Mouse (Mus musculus): Measurements from ENCODE around the gene Rabep1. TPM values are rescaled to one million over a fixed set of nuclear protein-coding genes. Genes with fewer than 3 reads are reported as not detected.
"Not testable (repeated sequence)": the region's sequence is repeated elsewhere in the genome, so short reads cannot be mapped to it uniquely, and the experiment has no call there.

The Rabep1 gene
- total RNA-seq, 2 experiments from 2014 or later: 35.9 to 36.5 TPM

- DNase-seq: no peak
- intact Hi-C loops (cut with DNase I): no loop called here
These were observed 15.5 kb upstream of the Rabep1 start for GRCm38 (mm10) chr11:70828975-70829615.

- intact Hi-C loops (cut with DNase I): no loop called here
- no peak for DNase-seq
These were observed 13.4 kb upstream of the Rabep1 start for GRCm38 (mm10) chr11:70831201-70831600.

- intact Hi-C loops (cut with DNase I): no loop called here
These were observed 11.2 kb upstream of the Rabep1 start for GRCm38 (mm10) chr11:70833408-70833807.

GRCm38 (mm10) chr11:70833831-70834230 is 10.7 kb upstream of the Rabep1 start:
- no peak for DNase-seq
- intact Hi-C loops (cut with DNase I): no loop called here

More at GRCm38 (mm10) chr11:70833408-70833807, 11.2 kb upstream of the Rabep1 start:
- DNase-seq: no peak

DNA sequence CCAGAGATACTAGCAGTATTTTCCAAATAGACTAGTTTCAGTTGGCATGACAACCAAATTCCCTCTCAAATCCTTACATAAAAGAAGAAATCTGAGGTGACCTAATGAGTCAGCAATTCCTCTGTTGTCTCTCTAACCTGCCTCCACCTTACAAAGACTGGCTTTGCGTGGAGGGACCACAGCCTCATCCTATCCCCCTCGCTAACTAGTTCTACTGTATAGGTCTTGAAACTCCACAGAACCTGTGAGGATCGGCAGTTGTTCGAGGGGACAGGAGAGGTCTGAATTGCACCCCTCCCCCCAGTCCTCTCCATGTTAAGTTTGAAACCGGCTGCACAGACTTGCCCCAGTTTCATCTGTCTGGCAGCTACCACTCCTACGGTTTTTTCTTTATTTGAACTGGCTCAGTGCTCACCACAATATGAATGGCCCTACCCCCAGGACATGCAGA is 9.2 kb upstream of the Rabep1 start:
- intact Hi-C loops (cut with DNase I): no loop called here
- DNase-seq: no peak

GRCm38 (mm10) chr11:70837031-70837430 is 7.5 kb upstream of the Rabep1 start:
- intact Hi-C loops (cut with DNase I): no loop called here
- no peak for DNase-seq

- no peak for DNase-seq
- intact Hi-C loops (cut with DNase I): no loop called here
These were observed 6.0 kb upstream of the Rabep1 start for GRCm38 (mm10) chr11:70838610-70839009.

- no peak for DNase-seq
- intact Hi-C loops (cut with DNase I): loop anchor here (1.0 kb wide), 1 partner anchor 21 kb away; no protein-coding TSS in a partner anchor
These were observed 1.6 kb upstream of the Rabep1 start for GRCm38 (mm10) chr11:70842983-70843382.

GRCm38 (mm10) chr11:70843701-70844551 is 652 bp upstream of the Rabep1 start:
- intact Hi-C loops (cut with DNase I): loop anchor here (1.0 kb wide), 1 partner anchor 20 kb away; no protein-coding TSS in a partner anchor
- DNase-seq: peak in 1 of 2 experiments; percentile 8

DNA sequence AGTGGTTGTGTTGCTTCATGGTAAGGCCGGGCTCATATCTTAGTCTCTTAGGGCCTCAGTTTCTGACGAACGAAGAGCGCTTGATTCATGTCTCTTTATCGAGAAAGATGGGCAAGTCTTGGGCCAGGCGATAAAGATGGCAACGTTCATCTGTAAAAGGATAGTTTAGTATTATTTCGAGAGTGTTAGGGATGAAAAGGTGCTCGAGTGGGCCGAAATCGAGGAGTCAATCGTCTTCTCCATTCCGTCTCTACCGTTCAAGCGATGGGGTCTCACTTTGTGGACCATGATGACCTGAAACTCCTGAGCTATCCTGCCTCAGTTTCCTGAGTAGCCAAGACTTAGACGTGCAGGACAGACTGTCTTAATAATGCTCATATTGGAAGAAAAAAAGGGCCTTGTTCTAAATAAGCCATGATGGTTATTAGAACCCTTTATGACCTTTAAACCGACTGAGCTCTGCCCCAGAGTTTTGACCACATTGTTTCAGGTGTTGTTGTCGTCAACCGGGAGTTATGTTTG is 940 bp downstream of the Rabep1 start:
- DNase-seq: no peak
- intact Hi-C loops (cut with DNase I): no loop called here

- intact Hi-C loops (cut with DNase I): no loop called here
These were observed 1.5 kb downstream of the Rabep1 start for GRCm38 (mm10) chr11:70846029-70846428.

DNA sequence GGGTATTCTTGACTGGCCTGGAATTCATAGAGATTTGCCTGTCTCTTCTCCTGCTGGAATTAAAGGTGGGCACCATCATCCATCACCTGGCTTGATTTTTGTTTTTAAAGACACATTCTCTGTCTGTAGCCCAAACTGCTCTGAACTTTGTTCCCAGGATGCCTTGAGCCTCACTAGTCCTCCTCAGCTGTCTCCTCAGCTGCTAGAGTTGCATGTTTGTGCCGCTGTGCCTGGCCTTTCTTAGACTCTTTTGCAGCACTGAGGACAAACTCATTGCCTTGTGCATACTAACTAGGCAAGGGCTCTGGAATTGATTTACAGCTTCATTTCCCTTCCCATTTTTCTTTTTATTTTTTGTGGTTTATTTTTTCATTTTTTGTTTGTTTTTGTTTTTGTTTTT is 15.8 kb downstream of the Rabep1 start:
- no peak for DNase-seq
- intact Hi-C loops (cut with DNase I): no loop called here

More at GRCm38 (mm10) chr11:70846029-70846428, 1.5 kb downstream of the Rabep1 start:
- no peak for DNase-seq

- intact Hi-C loops (cut with DNase I); DNase-seq: not testable (repeated sequence)
These were observed 18.6 kb downstream of the Rabep1 start for GRCm38 (mm10) chr11:70863204-70863603.

- intact Hi-C loops (cut with DNase I): no loop called here
These were observed 20.6 kb downstream of the Rabep1 start for GRCm38 (mm10) chr11:70865223-70865622.

GRCm38 (mm10) chr11:70869263-70869662 is 24.7 kb downstream of the Rabep1 start:
- intact Hi-C loops (cut with DNase I): no loop called here

More at GRCm38 (mm10) chr11:70865223-70865622, 20.6 kb downstream of the Rabep1 start:
- DNase-seq: no peak

DNA sequence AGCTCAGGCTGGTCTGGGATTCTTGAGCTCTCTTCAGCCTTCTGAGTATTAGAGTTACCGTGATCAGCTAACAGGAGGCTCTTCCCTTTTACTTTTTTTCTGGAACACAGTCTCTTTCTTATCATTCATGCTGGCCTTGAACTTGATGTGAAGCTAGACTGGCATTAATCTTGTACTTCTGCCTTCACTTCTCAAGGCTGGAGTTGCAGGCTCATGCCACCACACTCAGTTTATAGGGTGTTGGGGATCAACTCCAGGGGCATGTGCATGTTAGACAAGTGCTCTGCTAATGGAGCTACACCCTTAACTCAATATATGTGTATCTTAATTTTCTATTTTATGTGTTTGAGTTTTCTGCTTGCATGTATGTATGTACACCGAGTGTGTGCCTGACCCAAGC is 25.2 kb downstream of the Rabep1 start:
- DNase-seq: no peak
- intact Hi-C loops (cut with DNase I): no loop called here

More at GRCm38 (mm10) chr11:70869263-70869662, 24.7 kb downstream of the Rabep1 start:
- no peak for DNase-seq

DNA sequence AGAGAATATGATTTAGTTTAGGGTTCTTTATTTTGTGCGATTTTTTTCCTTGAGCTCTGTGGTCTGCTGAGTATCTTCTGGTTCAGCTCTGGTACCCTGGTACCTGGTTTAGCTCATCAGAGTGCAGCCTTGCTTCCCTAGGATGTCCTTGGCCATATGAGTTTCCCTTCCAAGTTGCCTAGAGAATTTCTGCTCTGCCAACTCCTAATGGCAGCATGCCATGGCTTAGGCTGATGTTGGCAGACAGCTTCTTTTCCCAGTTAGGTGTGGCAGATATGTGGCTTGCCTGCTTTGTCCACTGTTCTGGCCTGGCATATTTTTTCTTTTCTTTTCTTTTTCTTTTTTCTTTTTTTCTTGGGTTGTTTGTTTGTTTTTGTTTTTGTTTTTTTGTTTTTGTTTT is 25.8 kb downstream of the Rabep1 start:
- peak; percentile 73 to 74 for DNase-seq
- intact Hi-C loops (cut with DNase I): no loop called here

DNA sequence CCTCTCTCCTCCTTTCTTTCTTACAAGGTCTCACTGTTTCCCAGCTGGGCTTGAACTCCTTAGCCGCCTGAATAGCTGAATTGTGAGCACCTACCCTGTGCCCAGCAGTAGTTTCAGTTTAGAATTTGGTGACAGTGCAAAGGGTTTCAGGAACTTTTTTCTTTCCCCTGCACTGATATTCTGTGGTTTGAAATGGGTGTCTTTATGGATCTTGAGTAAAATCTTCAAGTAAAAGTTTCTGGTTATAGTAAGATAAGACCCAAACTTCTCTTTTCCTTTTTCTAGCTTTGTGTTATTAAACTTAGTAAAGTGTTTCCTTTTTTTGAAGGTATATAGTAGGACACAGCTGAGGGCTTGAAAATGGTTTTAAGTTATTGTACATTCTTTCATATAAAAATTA is 26.5 kb downstream of the Rabep1 start:
- intact Hi-C loops (cut with DNase I): no loop called here
- no peak for DNase-seq

DNA sequence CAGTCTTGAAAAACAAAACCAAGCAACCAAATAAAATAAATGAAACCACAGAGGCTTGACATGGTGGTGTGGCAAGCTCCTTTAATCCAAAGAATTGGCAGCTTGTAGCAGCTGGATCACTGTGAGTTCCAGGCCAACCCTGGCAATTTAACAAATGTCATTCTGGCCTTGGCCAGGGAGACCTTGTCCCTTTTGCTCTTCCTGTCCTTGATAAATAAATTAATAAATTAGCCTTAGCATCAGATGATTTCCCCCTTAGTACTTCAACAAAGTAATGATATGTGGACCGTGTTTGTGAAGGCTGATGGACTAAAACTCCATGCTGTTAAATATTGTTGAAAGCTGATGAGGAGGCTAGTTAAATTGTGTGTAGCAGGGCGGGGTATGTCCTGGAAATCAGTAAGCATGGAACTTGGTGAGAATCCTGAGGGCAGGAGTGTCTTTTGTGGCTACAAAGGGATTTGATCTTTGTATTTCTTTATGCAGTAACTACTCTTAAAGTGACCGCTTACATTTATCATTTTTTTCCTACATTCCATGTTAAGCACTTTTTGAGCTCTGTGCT is 27.3 kb downstream of the Rabep1 start:
- intact Hi-C loops (cut with DNase I): no loop called here
- peak; percentile 20 to 45 for DNase-seq

- intact Hi-C loops (cut with DNase I): no loop called here
- DNase-seq: no peak
These were observed 29.5 kb downstream of the Rabep1 start for GRCm38 (mm10) chr11:70873846-70874613.
